Mouse (Mus musculus) E14TG2a.4 (cell line): ENCODE data around the gene Tspan5.

Experiments used
- H3K27me3 ChIP-seq: 2 replicates; pipeline ENCODE4 v1.6.1; 2014; ENCODE audit warnings: low read length, control low read depth; ENCODE audit not compliant: insufficient read depth
- H3K36me3 ChIP-seq: 2 replicates; pipeline ENCODE4 v1.6.1; 2014; ENCODE audit warnings: low read length, control low read depth; ENCODE audit not compliant: insufficient read depth
- H3K4me1 ChIP-seq: replicated peaks from 2 replicates; pipeline ENCODE4 v1.6.1; 2014; ENCODE audit warnings: low read depth, low read length, control low read depth
- H3K4me3 ChIP-seq: replicated peaks from 2 replicates; pipeline ENCODE4 v1.5.1; 2014; ENCODE audit warnings: mild to moderate bottlenecking, low read length
- H3K9me3 ChIP-seq: 2 replicates; pipeline ENCODE4 v1.6.1; 2014; ENCODE audit warnings: low read length, control low read depth
- CTCF ChIP-seq: conservative IDR thresholded peaks from 2 replicates; pipeline ENCODE4 v1.5.1; 2014; ENCODE audit warnings: low read length
- NANOG ChIP-seq: IDR thresholded peaks from 2 replicates; pipeline ENCODE4 v1.6.1; 2014; ENCODE audit warnings: borderline replicate concordance, low read length, mixed read lengths
- POU5F1 ChIP-seq: IDR thresholded peaks from 2 replicates; pipeline ENCODE4 v1.6.1; 2014; ENCODE audit warnings: low read length, borderline replicate concordance

Gene Tspan5

GRCm38 (mm10) chr3:138714788-138715187, 27.2 kb upstream of the Tspan5 start:
- Histone ChIP-seq H3K36me3 (no peaks in the 10 kb centered on the region), H3K27me3 (peaks cover 5% of the 10 kb centered on the region; the same call in 1 of the 2 replicates), H3K4me3 (no peak overlapping the region), H3K9me3 (no peaks in the 10 kb centered on the region), H3K4me1 (no peaks in the 10 kb centered on the region)
- no peak for TF ChIP-seq POU5F1
- TF ChIP-seq NANOG: no peak
- no peak for TF ChIP-seq CTCF

- H3K4me3 ChIP-seq: no peak overlapping the region
- no peaks in the 10 kb centered on the region for H3K36me3 ChIP-seq
- H3K4me1 ChIP-seq: no peaks in the 10 kb centered on the region
- H3K27me3 ChIP-seq: peaks cover 4% of the 10 kb centered on the region; the same call in 1 of the 2 replicates
- peaks cover under 1% of the 10 kb centered on the region; the same call in 1 of the 2 replicates for H3K9me3 ChIP-seq
- TF ChIP-seq NANOG (no peak), CTCF (no peak), POU5F1 (no peak)
Measured at GRCm38 (mm10) chr3:138715212-138715611, 26.8 kb upstream of the Tspan5 start.

- TF ChIP-seq POU5F1 (no peak), NANOG (no peak), CTCF (no peak)
- no peaks in the 10 kb centered on the region for H3K4me1 ChIP-seq
- no peaks in the 10 kb centered on the region for H3K36me3 ChIP-seq
- H3K27me3 ChIP-seq: no peaks in the 10 kb centered on the region
- H3K9me3 ChIP-seq: peaks cover 10% of the 10 kb centered on the region
- no peak overlapping the region for H3K4me3 ChIP-seq
Measured at GRCm38 (mm10) chr3:138717040-138717439, 25.0 kb upstream of the Tspan5 start.

- Histone ChIP-seq H3K36me3 (no peaks in the 10 kb centered on the region), H3K4me1 (peaks cover 4% of the 10 kb centered on the region), H3K4me3 (no peak overlapping the region), H3K27me3 (no peaks in the 10 kb centered on the region), H3K9me3 (peaks cover 14% of the 10 kb centered on the region)
- TF ChIP-seq CTCF (no peak), NANOG (no peak), POU5F1 (no peak)
Measured at GRCm38 (mm10) chr3:138722152-138722551, 19.8 kb upstream of the Tspan5 start.

GRCm38 (mm10) chr3:138727571-138727970, 14.4 kb upstream of the Tspan5 start:
- peaks cover 1% of the 10 kb centered on the region; the same call in 1 of the 2 replicates for H3K9me3 ChIP-seq
- H3K27me3 ChIP-seq: no peaks in the 10 kb centered on the region
- TF ChIP-seq CTCF (no peak), NANOG (no peak), POU5F1 (no peak)
- no peak overlapping the region for H3K4me3 ChIP-seq
- no peaks in the 10 kb centered on the region for H3K36me3 ChIP-seq
- peaks cover 37% of the 10 kb centered on the region for H3K4me1 ChIP-seq

GRCm38 (mm10) chr3:138728840-138729239, 13.2 kb upstream of the Tspan5 start:
- TF ChIP-seq CTCF (no peak), NANOG (no peak), POU5F1 (no peak)
- H3K27me3 ChIP-seq: no peaks in the 10 kb centered on the region
- no peak overlapping the region for H3K4me3 ChIP-seq
- no peaks in the 10 kb centered on the region for H3K9me3 ChIP-seq
- H3K36me3 ChIP-seq: no peaks in the 10 kb centered on the region
- H3K4me1 ChIP-seq: peaks cover 50% of the 10 kb centered on the region

GRCm38 (mm10) chr3:138730812-138731211, 11.2 kb upstream of the Tspan5 start:
- Histone ChIP-seq H3K27me3 (no peaks in the 10 kb centered on the region), H3K36me3 (no peaks in the 10 kb centered on the region), H3K9me3 (no peaks in the 10 kb centered on the region), H3K4me1 (peaks cover 57% of the 10 kb centered on the region), H3K4me3 (no peak overlapping the region)
- no peak for TF ChIP-seq POU5F1

GRCm38 (mm10) chr3:138735760-138736159, 6.2 kb upstream of the Tspan5 start:
- Histone ChIP-seq H3K4me3 (no peak overlapping the region), H3K4me1 (peaks cover 35% of the 10 kb centered on the region), H3K36me3 (no peaks in the 10 kb centered on the region), H3K27me3 (peaks cover 15% of the 10 kb centered on the region), H3K9me3 (peaks cover 17% of the 10 kb centered on the region)
- TF ChIP-seq CTCF (no peak), NANOG (no peak), POU5F1 (no peak)

GRCm38 (mm10) chr3:138739150-138739700, 2.8 kb upstream of the Tspan5 start:
- TF ChIP-seq POU5F1 (no peak), CTCF (no peak), NANOG (no peak)
- peaks cover 25% of the 10 kb centered on the region for H3K4me1 ChIP-seq
- peaks cover 27% of the 10 kb centered on the region for H3K27me3 ChIP-seq
- H3K36me3 ChIP-seq: no peaks in the 10 kb centered on the region
- H3K4me3 ChIP-seq: no peak overlapping the region
- H3K9me3 ChIP-seq: peaks cover 17% of the 10 kb centered on the region
